Mouse (Mus musculus) lung, postnatal 0 days (tissue): ENCODE data around the gene Osbpl9.

Experiments
- CTCF ChIP-seq: IDR thresholded peaks from 2 replicates; pipeline ENCODE4 v1.5.1; 2016; ENCODE audit warnings: antibody characterized with exemption, mild to moderate bottlenecking
- EP300 ChIP-seq: IDR thresholded peaks from 2 replicates; pipeline ENCODE4 v1.6.1; 2016; ENCODE audit warnings: antibody characterized with exemption, mild to moderate bottlenecking, control low read depth

- TF ChIP-seq EP300 = no peak
- no peak for TF ChIP-seq CTCF
Observed at GRCm38 (mm10) chr4:109156481-109157261, 45.4 kb downstream of the Osbpl9 start.
